Mouse (Mus musculus) CD4-positive helper T cell, adult 2 months (primary cell): ENCODE measurements around the gene Rere.
"Not testable (repeated sequence)": the region's sequence is repeated elsewhere in the genome, so short reads cannot be mapped to it uniquely, and the experiment has no call there.

Source experiments
- DNase-seq: peaks from one replicate; pipeline ENCODE4 v3.0.0-alpha.2; 2012; ENCODE audit warnings: low read depth, missing footprints, low spot score

The Rere gene

GRCm38 (mm10) chr4:150578021-150578420, 296.6 kb downstream of the Rere start:
- DNase-seq = no peak

GRCm38 (mm10) chr4:150581931-150582723, 300.7 kb downstream of the Rere start:
- peak; percentile 26 for DNase-seq

GRCm38 (mm10) chr4:150582966-150583776, 301.7 kb downstream of the Rere start:
- DNase-seq = peak; percentile 55

- peak; percentile 66 for DNase-seq
Measured at GRCm38 (mm10) chr4:150583777-150584135, 302.3 kb downstream of the Rere start.

- DNase-seq = no peak
Measured at GRCm38 (mm10) chr4:150585800-150586199, 304.4 kb downstream of the Rere start.

GRCm38 (mm10) chr4:150586275-150586674, 304.8 kb downstream of the Rere start:
- no peak for DNase-seq

GRCm38 (mm10) chr4:150587597-150588299, 306.3 kb downstream of the Rere start:
- no peak for DNase-seq

- no peak for DNase-seq
Measured at GRCm38 (mm10) chr4:150588300-150588621, 306.8 kb downstream of the Rere start.

GRCm38 (mm10) chr4:150590621-150591282, 309.3 kb downstream of the Rere start:
- no peak for DNase-seq

GRCm38 (mm10) chr4:150591602-150592001, 310.2 kb downstream of the Rere start:
- DNase-seq = no peak

- DNase-seq = no peak
Measured at GRCm38 (mm10) chr4:150592087-150592486, 310.6 kb downstream of the Rere start.

GRCm38 (mm10) chr4:150593473-150594217, 312.2 kb downstream of the Rere start:
- peak; percentile 39 for DNase-seq

GRCm38 (mm10) chr4:150594298-150594829, 312.9 kb downstream of the Rere start:
- no peak for DNase-seq

GRCm38 (mm10) chr4:150595071-150595470, 313.6 kb downstream of the Rere start:
- DNase-seq = no peak

- no peak for DNase-seq
Measured at GRCm38 (mm10) chr4:150595991-150596390, 314.5 kb downstream of the Rere start.

GRCm38 (mm10) chr4:150598686-150599085, 317.2 kb downstream of the Rere start:
- DNase-seq = no peak

- no peak for DNase-seq
Measured at GRCm38 (mm10) chr4:150599119-150599992, 317.9 kb downstream of the Rere start.

GRCm38 (mm10) chr4:150600503-150600902, 319.1 kb downstream of the Rere start:
- not testable (repeated sequence) for DNase-seq

- no peak for DNase-seq
Measured at GRCm38 (mm10) chr4:150601489-150601888, 320.0 kb downstream of the Rere start.
